8 mouse cellular contexts compared by ENCODE assay signal in genomic region chr13:113035852-113036251, GRCm38 (mm10). TPM values are rescaled to one million over a fixed set of nuclear protein-coding genes. Genes with fewer than 3 reads are reported as not detected.
A peak's percentile ranks its signal among the peaks of the same experiment; 100 is the strongest.
DNase-seq lines count a peak whose midpoint lies in the region; ATAC-seq lines count a peak whose summit lies in the region.

No protein-coding gene starts in this region.

- 0 out of 2 replicates have a peak, but pooled peaks cover 6% of the 10 kb centered on the region for H3K4me1 ChIP-seq in embryonic facial prominence, embryonic 12.5 days
- H3K4me1 ChIP-seq in limb, embryonic 10.5 days: peaks cover 34% of the 10 kb centered on the region
- H3K4me1 ChIP-seq in midbrain, embryonic 13.5 days (replicated peaks): peaks cover 32% of the 10 kb centered on the region

- peak; percentile 82 for DNase-seq in 416B (ENCODE audit: low read depth)
- DNase-seq in adrenal gland, postnatal 14 days: peak; percentile 85
- peak; percentile 85 to 86 for DNase-seq in heart, adult 18-20 months
- peak; percentile 59 for DNase-seq in kidney, adult 18-20 months
- DNase-seq in limb, embryonic 10.5 days (ENCODE audit: low spot score): peak; percentile 74
- DNase-seq in spleen, postnatal 10 days (ENCODE audit: low spot score in 2 of 2): peak; percentile 33 to 63

- WGBS in embryonic facial prominence, embryonic 12.5 days: 0% methylated on average over 4 of the region's 4 CpGs
- 0% methylated on average over 4 of the region's 4 CpGs for WGBS in limb, embryonic 10.5 days
- 0% methylated on average over 4 of the region's 4 CpGs for WGBS in midbrain, embryonic 13.5 days

- H3K4me2 ChIP-seq in embryonic facial prominence, embryonic 12.5 days (replicated peaks): peak overlapping the region; percentile 95
- H3K4me2 ChIP-seq in midbrain, embryonic 13.5 days (replicated peaks): peak overlapping the region; percentile 85

- no peaks in the 10 kb centered on the region for H3K36me3 ChIP-seq in embryonic facial prominence, embryonic 12.5 days
- no peaks in the 10 kb centered on the region for H3K36me3 ChIP-seq in limb, embryonic 10.5 days
- H3K36me3 ChIP-seq in midbrain, embryonic 13.5 days: no peaks in the 10 kb centered on the region

- no peak overlapping the region for H3K27ac ChIP-seq in embryonic facial prominence, embryonic 12.5 days
- H3K27ac ChIP-seq in limb, embryonic 10.5 days: no peak overlapping the region
- no peak overlapping the region for H3K27ac ChIP-seq in midbrain, embryonic 13.5 days

- peak; percentile 85 for ATAC-seq in embryonic facial prominence, embryonic 12.5 days (ENCODE audit: insufficient number of reproducible peaks, insufficient read depth, low FRiP score, low TSS enrichment)
- ATAC-seq in midbrain, embryonic 13.5 days: peak; percentile 83

- H3K9ac ChIP-seq in embryonic facial prominence, embryonic 12.5 days: no peak overlapping the region
- H3K9ac ChIP-seq in midbrain, embryonic 13.5 days (replicated peaks): no peak overlapping the region

- no peaks in the 10 kb centered on the region for H3K9me3 ChIP-seq in embryonic facial prominence, embryonic 12.5 days
- H3K9me3 ChIP-seq in limb, embryonic 10.5 days (replicated peaks): no peaks in the 10 kb centered on the region
- H3K9me3 ChIP-seq in midbrain, embryonic 13.5 days: no peaks in the 10 kb centered on the region

- H3K4me3 ChIP-seq in embryonic facial prominence, embryonic 12.5 days: peak overlapping the region; percentile 51
- peak overlapping the region; percentile 66 for H3K4me3 ChIP-seq in limb, embryonic 10.5 days
- H3K4me3 ChIP-seq in midbrain, embryonic 13.5 days (replicated peaks): peak overlapping the region; percentile 49

- peaks cover 35% of the 10 kb centered on the region for H3K27me3 ChIP-seq in embryonic facial prominence, embryonic 12.5 days
- H3K27me3 ChIP-seq in limb, embryonic 10.5 days (ENCODE audit: low read depth, poor library complexity, severe bottlenecking): peaks cover 43% of the 10 kb centered on the region
- peaks cover 38% of the 10 kb centered on the region for H3K27me3 ChIP-seq in midbrain, embryonic 13.5 days

RNA-seq across cellular contexts. Expression of gene Cdc20b, which starts 0.9 kb away (rescaled TPM):
- not detected in 2 replicates for total RNA-seq in adrenal gland, postnatal 14 days (2021)
- not detected in 2 replicates for polyA plus RNA-seq in embryonic facial prominence, embryonic 12.5 days (2016; fragmentation: Nextera tagmentation; extraction: Ambion mirVana)
- not detected for total RNA-seq in heart, adult 18-20 months (2021)
- polyA plus RNA-seq in limb, embryonic 10.5 days (2016; fragmentation: Nextera tagmentation; extraction: Ambion mirVana): not detected in 2 replicates
- polyA plus RNA-seq in midbrain, embryonic 13.5 days (2015; fragmentation: Nextera tagmentation; extraction: Ambion mirVana): 0.35 and 0.50 TPM in 2 replicates

RNA-seq across cellular contexts. Expression of gene Gpx8, which starts 10.4 kb away (rescaled TPM):
- 76.6 and 82.5 TPM in 2 replicates for total RNA-seq in adrenal gland, postnatal 14 days (2021)
- 152 and 164 TPM in 2 replicates for polyA plus RNA-seq in embryonic facial prominence, embryonic 12.5 days (2016; fragmentation: Nextera tagmentation; extraction: Ambion mirVana)
- 10 to 100 TPM; 31.2 to 42.3 TPM for total RNA-seq in heart, adult 18-20 months (2021)
- polyA plus RNA-seq in limb, embryonic 10.5 days (2016; fragmentation: Nextera tagmentation; extraction: Ambion mirVana): 87.5 and 98.7 TPM in 2 replicates
- 65.2 and 68.5 TPM in 2 replicates for polyA plus RNA-seq in midbrain, embryonic 13.5 days (2015; fragmentation: Nextera tagmentation; extraction: Ambion mirVana)

RNA-seq across cellular contexts. Expression of gene Mcidas, which starts 42.2 kb away (rescaled TPM):
- total RNA-seq in adrenal gland, postnatal 14 days (2021): not detected in 2 replicates
- 0.24 and 0.26 TPM in 2 replicates for polyA plus RNA-seq in embryonic facial prominence, embryonic 12.5 days (2016; fragmentation: Nextera tagmentation; extraction: Ambion mirVana)
- not detected for total RNA-seq in heart, adult 18-20 months (2021)
- polyA plus RNA-seq in limb, embryonic 10.5 days (2016; fragmentation: Nextera tagmentation; extraction: Ambion mirVana): not detected in 2 replicates
- 0.35 and 0.89 TPM in 2 replicates for polyA plus RNA-seq in midbrain, embryonic 13.5 days (2015; fragmentation: Nextera tagmentation; extraction: Ambion mirVana)

RNA-seq across cellular contexts. Expression of gene Ccno, which starts 48.2 kb away (rescaled TPM):
- total RNA-seq in adrenal gland, postnatal 14 days (2021): 0.71 and 1.6 TPM in 2 replicates
- polyA plus RNA-seq in embryonic facial prominence, embryonic 12.5 days (2016; fragmentation: Nextera tagmentation; extraction: Ambion mirVana): 0.53 and 0.79 TPM in 2 replicates
- under 1 TPM in 1 of 2 experiments, not detected in 1; 0.21 TPM for total RNA-seq in heart, adult 18-20 months (2021)
- polyA plus RNA-seq in limb, embryonic 10.5 days (2016; fragmentation: Nextera tagmentation; extraction: Ambion mirVana): 0.20 TPM in 1 of 2 replicates, not detected in the other
- 0.66 and 2.4 TPM in 2 replicates for polyA plus RNA-seq in midbrain, embryonic 13.5 days (2015; fragmentation: Nextera tagmentation; extraction: Ambion mirVana)
